Mouse (Mus musculus) E14TG2a.4 (cell line): Measurements from ENCODE around the gene Apol7e.

ENCODE experiments used
- H3K27me3 ChIP-seq: 2 replicates; pipeline ENCODE4 v1.6.1; 2014; ENCODE audit warnings: low read length, control low read depth; ENCODE audit not compliant: insufficient read depth
- H3K36me3 ChIP-seq: 2 replicates; pipeline ENCODE4 v1.6.1; 2014; ENCODE audit warnings: low read length, control low read depth; ENCODE audit not compliant: insufficient read depth
- H3K4me1 ChIP-seq: replicated peaks from 2 replicates; pipeline ENCODE4 v1.6.1; 2014; ENCODE audit warnings: low read depth, low read length, control low read depth
- H3K4me3 ChIP-seq: replicated peaks from 2 replicates; pipeline ENCODE4 v1.5.1; 2014; ENCODE audit warnings: mild to moderate bottlenecking, low read length
- H3K9me3 ChIP-seq: 2 replicates; pipeline ENCODE4 v1.6.1; 2014; ENCODE audit warnings: low read length, control low read depth
- CTCF ChIP-seq: conservative IDR thresholded peaks from 2 replicates; pipeline ENCODE4 v1.5.1; 2014; ENCODE audit warnings: low read length
- NANOG ChIP-seq: IDR thresholded peaks from 2 replicates; pipeline ENCODE4 v1.6.1; 2014; ENCODE audit warnings: borderline replicate concordance, low read length, mixed read lengths
- POU5F1 ChIP-seq: IDR thresholded peaks from 2 replicates; pipeline ENCODE4 v1.6.1; 2014; ENCODE audit warnings: low read length, borderline replicate concordance

Apol7e gene

GRCm38 (mm10) chr15:77766981-77767380 lies 68.3 kb downstream of the Apol7e start:
- Histone ChIP-seq H3K9me3 (no peaks in the 10 kb centered on the region), H3K27me3 (no peaks in the 10 kb centered on the region), H3K4me1 (peaks cover 50% of the 10 kb centered on the region), H3K36me3 (peaks cover 100% of the 10 kb centered on the region), H3K4me3 (no peak overlapping the region)
- TF ChIP-seq CTCF: no peak
- TF ChIP-seq POU5F1: no peak
- no peak for TF ChIP-seq NANOG
